Mouse (Mus musculus) thymus, postnatal 10 days (tissue): ENCODE data around the gene Pacsin2.

Experiments
- DNase-seq, 2 experiments: peaks; one replicate each; pipeline ENCODE4 v3.0.0; 2021; ENCODE audit warnings: low spot score in 2 of 2

The Pacsin2 gene

GRCm38 (mm10) chr15:83451621-83452210 is 12.7 kb downstream of the Pacsin2 start:
- DNase-seq, result no peak

DNA sequence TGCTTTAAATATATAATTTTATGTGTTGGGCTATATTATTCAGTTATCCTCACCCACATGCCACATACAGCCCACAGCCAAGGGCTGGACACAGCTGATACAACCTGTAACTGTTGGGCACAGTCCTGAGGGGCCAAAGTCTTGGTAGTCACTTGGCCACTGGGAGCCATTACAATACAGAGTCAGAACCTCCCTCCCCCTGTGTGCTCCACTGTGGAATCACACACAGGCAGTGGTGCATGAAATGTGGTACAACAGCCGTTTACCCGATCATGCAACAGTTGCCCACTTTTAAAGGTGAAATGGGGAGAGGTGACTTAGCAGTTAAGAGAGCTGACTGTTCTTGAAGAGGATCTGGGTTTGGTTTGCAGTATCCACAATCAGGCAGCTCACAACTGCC is 14.4 kb downstream of the Pacsin2 start:
- DNase-seq, result no peak

DNA sequence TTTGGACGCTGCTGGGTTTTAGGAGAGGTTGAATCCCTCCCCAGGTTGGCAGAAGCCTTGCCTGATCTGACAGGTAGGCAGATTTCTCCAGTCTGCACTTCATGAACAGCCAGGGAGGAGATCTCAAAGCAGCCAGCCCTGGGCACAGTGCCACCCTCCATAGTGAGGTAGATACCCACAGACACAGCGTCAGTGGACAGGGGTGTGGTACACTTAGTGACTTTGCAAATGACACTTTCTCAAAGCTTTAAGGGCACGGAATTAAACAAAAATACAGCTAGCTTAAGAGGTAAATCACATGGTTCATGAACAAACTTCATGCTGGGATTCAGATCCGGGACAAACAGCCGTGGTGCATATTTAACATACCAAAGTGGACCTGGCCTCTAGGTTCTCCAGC is 15.8 kb downstream of the Pacsin2 start:
- DNase-seq, result no peak

DNA sequence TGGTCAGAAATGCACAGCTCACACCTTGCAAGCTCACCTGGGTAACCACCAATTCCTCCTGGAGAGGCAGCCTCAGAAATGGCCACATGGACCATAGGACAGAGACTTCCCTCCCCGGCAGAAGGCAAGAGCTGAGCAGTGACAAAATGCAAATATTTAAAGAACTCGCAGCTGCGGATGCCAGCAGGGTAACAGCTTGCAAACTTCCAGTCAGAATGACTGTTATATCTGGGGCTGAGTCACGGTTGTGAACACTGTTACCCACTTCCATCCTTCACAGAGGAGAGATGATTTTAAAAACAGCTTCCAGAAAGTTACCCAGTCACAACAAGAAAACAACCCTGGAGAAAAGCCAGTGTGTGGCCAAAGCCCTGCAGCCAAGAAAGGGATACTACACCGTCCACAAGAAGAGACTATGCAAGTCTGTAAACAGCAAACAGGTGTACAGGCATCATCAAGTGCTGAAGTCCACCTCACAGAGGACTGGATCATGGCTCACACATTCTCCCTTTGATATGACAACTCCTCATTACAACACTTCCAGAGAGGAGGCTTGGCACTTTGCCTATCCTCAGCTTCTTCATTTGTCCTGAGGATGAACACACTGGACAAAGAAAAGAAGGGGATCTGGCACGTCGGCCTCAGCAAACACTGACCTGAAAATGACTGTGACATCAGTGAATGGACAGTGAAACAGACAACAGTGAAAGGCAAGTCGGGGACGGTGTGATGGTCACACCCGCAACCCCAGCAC is 16.4 kb downstream of the Pacsin2 start:
- DNase-seq, result no peak

DNA sequence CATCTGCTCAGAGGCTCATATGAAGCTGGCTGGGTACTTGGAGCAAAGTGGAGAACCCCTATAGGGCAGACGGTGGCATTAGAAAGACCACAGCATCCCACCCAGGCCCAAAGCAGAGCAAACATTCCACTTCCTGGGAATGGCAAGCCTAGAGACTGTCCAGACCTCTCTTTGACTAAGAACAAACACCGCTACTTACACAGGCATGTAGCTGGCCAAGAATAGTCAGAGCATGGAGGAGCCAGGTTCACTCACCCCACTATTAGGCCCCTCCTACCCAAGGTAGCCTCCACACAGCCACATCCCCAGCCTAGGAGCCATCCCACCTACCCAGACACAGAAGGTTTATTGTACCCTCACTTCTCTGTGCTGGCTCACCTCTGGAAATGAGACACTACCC is 18.5 kb downstream of the Pacsin2 start:
- DNase-seq, result no peak

- no peak for DNase-seq
These were observed 19.0 kb downstream of the Pacsin2 start for GRCm38 (mm10) chr15:83445383-83445782.

DNA sequence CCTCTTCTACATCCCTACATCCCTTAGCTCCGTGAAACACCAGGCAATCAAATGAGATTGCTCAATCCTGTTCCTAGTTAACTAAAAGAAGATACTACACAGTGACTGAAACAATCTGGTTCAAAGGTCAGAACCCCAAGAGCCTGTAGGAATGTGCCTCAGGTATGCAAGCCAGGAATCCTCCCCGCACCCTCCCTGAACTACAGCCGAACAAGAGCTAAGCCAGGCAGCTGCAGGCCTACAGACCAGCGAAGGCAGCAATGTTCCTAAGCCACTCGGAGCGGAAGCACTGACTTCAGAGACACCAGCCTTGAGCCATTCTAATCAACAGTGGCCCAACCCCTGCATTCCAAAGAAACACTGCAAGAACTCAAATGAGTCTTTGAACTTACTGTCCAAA is 20.0 kb downstream of the Pacsin2 start:
- no peak for DNase-seq

DNA sequence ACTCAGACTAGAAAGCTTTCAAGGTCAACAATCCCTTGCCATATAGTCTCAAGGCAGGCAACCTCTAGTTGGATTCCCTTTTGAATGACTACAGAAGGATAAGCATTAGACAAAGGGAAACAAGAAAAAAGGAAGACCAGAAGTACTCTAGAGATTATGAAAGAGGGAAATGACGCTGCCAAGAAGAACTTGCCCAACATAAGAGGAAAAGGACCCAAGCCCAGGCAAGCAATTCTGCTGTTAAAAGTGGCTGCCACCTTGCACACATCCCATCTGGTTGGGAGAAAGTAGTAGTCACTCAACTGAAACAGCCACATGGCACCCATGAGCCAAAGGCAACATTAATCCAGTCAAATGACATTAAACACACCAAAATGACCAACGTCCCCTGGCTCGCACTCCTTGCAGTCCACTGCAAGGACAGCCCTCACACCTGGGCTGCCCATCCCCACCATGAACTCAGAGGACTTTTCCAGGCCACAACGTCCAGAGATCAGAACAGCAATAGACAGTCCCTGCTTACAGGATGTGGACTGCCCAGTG is 21.8 kb downstream of the Pacsin2 start:
- no peak for DNase-seq

GRCm38 (mm10) chr15:83440726-83441125 is 23.7 kb downstream of the Pacsin2 start:
- DNase-seq, result no peak

- no peak for DNase-seq
These were observed 27.9 kb downstream of the Pacsin2 start for GRCm38 (mm10) chr15:83436541-83436940.

DNA sequence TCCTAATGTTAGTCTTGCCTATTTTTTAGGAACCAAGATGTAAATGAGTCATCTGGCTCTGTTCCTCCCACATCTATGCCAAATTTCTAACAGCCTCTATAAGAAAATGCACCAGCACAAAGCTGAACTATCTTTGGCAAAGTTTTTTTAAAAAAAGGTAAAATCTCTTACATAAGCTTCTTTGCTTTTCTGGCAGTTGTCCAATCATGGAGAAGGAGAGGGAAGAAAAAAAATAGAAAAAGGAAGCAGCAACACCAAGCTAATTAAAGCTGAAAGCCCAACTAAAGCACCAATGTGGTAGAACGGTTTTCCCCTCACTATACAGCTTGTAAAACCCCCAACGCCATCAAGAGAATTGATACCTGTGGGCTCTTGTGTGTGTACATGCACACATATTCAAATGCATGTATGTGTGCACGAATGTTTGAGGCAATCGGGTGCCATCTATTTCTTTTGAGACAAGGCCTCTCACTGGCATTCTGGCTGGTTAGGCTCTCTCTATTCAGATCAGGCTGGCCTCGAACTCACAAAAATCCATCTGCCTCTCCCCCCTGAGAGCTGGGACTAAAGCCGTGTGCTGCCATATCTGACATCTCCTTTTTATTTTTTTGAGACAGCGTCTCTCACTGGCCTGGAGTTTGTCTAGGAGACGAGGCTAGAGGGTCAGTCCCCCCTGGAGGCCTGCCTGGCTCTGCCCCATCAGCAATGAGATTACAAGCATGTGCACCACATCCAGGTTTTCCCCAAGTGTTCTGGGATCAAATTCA is 28.9 kb downstream of the Pacsin2 start:
- DNase-seq, result no peak

- no peak for DNase-seq
These were observed 29.7 kb downstream of the Pacsin2 start for GRCm38 (mm10) chr15:83434692-83435091.

- DNase-seq, result no peak
These were observed 31.1 kb downstream of the Pacsin2 start for GRCm38 (mm10) chr15:83433344-83433743.

- peak; percentile 6 to 24 for DNase-seq
These were observed 32.0 kb downstream of the Pacsin2 start for GRCm38 (mm10) chr15:83432231-83433031.

DNA sequence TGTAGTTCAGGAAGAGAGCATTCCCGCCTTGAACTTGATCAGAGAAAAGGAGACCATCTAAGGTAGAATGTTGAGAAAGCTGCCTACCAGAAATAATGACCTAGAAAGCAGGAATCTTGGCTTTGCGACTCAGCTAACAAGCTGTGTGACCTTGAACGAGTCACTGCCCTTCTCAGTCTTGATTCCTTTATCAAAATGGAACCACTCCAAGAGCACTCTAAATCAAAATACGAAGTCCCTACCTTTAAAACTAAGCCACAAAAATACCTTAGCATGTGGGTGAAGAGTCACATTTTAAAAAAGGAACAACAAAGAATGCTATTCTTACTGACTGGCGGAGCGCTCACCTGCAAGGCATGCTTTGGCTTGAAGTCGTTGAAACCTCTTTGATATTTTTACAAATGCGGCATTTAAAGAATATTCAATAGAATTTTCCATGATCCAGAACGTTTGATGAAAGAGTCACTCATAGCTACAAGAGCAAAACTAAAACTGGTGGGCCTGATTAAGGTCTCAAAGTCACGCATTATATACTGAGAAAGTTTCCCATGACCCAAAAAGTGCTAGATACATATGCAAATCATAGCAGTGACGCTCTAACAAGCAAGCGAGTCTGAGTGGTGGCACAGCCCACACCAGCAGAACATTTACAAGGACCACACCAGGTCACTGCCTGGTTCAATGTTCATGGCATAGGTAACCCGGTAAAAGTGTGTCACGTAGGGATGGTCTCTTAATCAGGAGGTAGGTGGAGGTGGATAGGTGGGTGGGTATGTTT is 33.2 kb downstream of the Pacsin2 start:
- DNase-seq, result no peak

GRCm38 (mm10) chr15:83430419-83430818 is 34.0 kb downstream of the Pacsin2 start:
- no peak for DNase-seq

DNA sequence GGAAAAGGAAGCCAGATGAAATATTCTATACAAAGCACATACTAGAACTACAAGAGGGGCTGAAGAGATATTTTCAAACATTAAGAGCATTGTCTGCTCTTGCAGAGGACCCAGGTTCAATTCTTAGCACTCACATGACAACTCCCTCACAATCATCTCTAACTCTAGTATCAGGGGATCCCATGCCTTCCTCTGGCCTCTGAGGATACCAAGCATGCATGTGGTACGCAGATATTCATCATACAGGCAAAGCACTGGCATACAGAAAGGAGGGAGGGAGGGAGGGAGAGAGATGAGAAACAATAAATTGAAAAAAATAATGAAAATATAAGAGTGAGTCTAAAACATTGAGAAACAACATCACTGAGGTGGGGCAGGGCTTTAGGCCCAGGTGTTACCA is 35.8 kb downstream of the Pacsin2 start:
- no peak for DNase-seq

GRCm38 (mm10) chr15:83427294-83428163 is 36.9 kb downstream of the Pacsin2 start:
- DNase-seq, result no peak

GRCm38 (mm10) chr15:83425794-83426193 is 38.6 kb downstream of the Pacsin2 start:
- DNase-seq, result no peak

GRCm38 (mm10) chr15:83425277-83425676 is 39.1 kb downstream of the Pacsin2 start:
- DNase-seq, result no peak
